Mouse (Mus musculus): ENCODE measurements around the gene Gm20388. TPM values are rescaled to one million over a fixed set of nuclear protein-coding genes. Genes with fewer than 3 reads are reported as not detected.

Gene Gm20388
- total RNA-seq, 2 experiments from 2014 or later, result 2.2 to 7.6 TPM

- H3K27ac ChIP-seq, result no peak overlapping the region
- TF ChIP-seq CTCF (conservative IDR thresholded peaks at IDR 0.05), result no peak
- no peak overlapping the region for H3K4me3 ChIP-seq
- DNase-seq (ENCODE audit: low spot score in 2 of 2), result no peak
These were observed 2849.5 kb downstream of the Gm20388 start for GRCm38 (mm10) chr8:122760116-122760515.

- Histone ChIP-seq H3K4me3 (no peak overlapping the region), H3K27ac (no peak overlapping the region)
- TF ChIP-seq CTCF (conservative IDR thresholded peaks at IDR 0.05), result no peak
- DNase-seq (ENCODE audit: low spot score in 2 of 2), result no peak
These were observed 2850.5 kb downstream of the Gm20388 start for GRCm38 (mm10) chr8:122761109-122761508.

- no peak for DNase-seq (ENCODE audit: low spot score in 2 of 2)
- Histone ChIP-seq H3K27ac (no peak overlapping the region), H3K4me3 (no peak overlapping the region)
- TF ChIP-seq CTCF (conservative IDR thresholded peaks at IDR 0.05), result no peak
These were observed 2852.2 kb downstream of the Gm20388 start for GRCm38 (mm10) chr8:122762731-122763266.

- DNase-seq (ENCODE audit: low spot score in 2 of 2), result no peak
- no peak for TF ChIP-seq CTCF (conservative IDR thresholded peaks at IDR 0.05)
- Histone ChIP-seq H3K27ac (no peak overlapping the region), H3K4me3 (no peak overlapping the region)
These were observed 2852.7 kb downstream of the Gm20388 start for GRCm38 (mm10) chr8:122763267-122763738.

- no peak for DNase-seq (ENCODE audit: low spot score in 2 of 2)
- no peak overlapping the region for H3K4me3 ChIP-seq
- H3K27ac ChIP-seq, result no peak overlapping the region
- no peak for TF ChIP-seq CTCF (conservative IDR thresholded peaks at IDR 0.05)
These were observed 2854.3 kb downstream of the Gm20388 start for GRCm38 (mm10) chr8:122764790-122765474.

DNA sequence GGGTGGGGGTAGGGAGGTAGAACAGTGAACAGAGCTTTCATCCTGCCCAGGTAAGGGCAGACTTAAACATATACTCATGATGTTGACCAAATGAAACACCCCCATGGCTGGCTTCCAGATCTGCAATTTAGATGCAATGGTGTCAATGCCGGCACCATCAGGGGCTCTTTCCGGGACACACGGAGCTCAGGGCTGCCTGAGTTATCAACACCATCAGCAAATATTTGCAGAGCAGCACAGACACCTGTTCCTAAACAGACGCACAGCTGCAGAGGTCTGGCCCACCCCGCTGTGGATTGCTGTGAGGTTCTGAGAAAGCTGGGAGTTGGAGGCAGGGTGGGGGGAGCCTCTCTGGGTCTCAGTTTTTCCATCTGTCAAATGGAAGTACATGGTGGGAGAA is 2855.5 kb downstream of the Gm20388 start:
- no peak for TF ChIP-seq CTCF (conservative IDR thresholded peaks at IDR 0.05)
- Histone ChIP-seq H3K27ac (no peak overlapping the region), H3K4me3 (no peak overlapping the region)
- no peak for DNase-seq (ENCODE audit: low spot score in 2 of 2)

- no peak for TF ChIP-seq CTCF (conservative IDR thresholded peaks at IDR 0.05)
- DNase-seq (ENCODE audit: low spot score in 2 of 2), result no peak
- Histone ChIP-seq H3K4me3 (no peak overlapping the region), H3K27ac (no peak overlapping the region)
These were observed 2856.1 kb downstream of the Gm20388 start for GRCm38 (mm10) chr8:122766647-122767200.

GRCm38 (mm10) chr8:122767229-122767628 is 2856.6 kb downstream of the Gm20388 start:
- TF ChIP-seq CTCF (conservative IDR thresholded peaks at IDR 0.05), result no peak
- no peak overlapping the region for H3K4me3 ChIP-seq
- no peak overlapping the region for H3K27ac ChIP-seq
- no peak for DNase-seq (ENCODE audit: low spot score in 2 of 2)

DNA sequence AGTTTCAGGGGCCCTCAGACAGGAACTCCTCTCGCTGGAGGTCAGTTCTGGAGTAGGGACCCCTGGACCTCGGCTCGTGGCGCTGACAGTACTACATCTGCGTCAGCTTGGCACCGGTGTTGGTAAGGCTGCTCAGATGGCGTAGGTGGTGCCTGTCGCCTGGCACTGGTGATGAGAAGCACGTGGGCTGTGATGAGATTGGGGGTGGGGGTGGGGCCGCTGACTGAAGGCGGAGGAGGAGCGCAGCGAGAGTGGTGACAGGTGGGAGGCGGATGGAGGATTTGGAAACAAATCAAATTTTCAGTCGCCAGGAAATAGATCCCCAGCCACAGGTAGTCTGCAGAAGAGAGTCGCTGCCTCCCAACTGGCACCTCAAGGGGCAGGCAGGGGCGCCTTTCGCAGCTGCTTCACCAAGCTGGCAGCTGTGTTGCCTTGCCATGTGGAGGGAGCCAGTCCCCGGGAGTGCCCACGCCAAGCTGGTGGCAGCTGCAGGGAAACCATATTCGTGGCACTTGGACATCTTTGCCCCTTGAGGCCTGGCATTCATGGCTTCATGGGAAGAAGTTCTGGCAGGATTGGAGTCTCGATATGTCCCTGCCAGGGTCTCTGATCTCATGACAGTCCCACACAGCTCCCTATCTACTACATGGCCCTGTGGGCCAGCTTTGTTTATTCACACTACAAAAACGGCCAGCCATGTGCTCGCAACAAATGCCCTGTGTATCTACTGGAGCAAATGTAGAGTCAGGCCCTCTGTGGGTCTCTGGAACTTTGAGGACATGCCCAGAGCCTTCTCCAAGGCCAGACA is 2858.8 kb downstream of the Gm20388 start:
- no peak for TF ChIP-seq CTCF (conservative IDR thresholded peaks at IDR 0.05)
- DNase-seq (ENCODE audit: low spot score in 2 of 2), result peak; percentile 56 to 61
- Histone ChIP-seq H3K4me3 (0 out of 2 replicates have a peak overlapping the region, but pooled peaks have one; percentile 6), H3K27ac (peak overlapping the region; percentile 65; the same call in 1 of the 2 replicates)

DNA sequence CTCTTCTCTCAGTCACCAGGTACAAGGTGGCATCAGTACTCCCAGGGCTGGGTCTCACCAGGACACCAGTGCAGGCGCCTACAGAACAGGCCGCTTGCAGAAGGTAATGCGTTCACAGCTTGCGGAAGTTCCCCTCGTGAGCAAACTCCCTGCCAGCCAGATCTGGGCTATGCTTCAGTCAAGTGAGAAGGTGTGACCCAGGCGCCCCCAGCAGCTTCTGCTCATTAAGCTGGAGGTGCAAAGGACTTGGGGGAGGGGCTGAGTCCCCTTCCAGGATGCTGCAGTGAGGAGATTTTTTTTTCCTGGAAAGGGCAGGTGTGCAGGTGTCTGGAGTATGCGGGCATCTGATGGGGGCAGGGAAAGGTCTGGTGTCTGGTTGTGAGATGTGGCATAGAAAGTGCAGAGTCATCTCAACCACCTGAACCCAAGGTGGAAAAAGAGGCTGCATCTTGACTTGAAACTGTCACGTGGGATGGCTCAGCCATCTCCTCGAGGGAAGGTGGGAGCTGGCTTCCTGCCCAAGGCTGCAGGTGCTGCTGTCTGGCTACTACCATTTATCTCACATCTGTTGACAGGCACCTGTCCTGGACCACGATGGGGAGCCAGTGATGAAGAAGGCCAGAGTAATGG is 2861.9 kb downstream of the Gm20388 start:
- no peak overlapping the region for H3K27ac ChIP-seq
- no peak overlapping the region for H3K4me3 ChIP-seq
- no peak for TF ChIP-seq CTCF (conservative IDR thresholded peaks at IDR 0.05)
- DNase-seq (ENCODE audit: low spot score in 2 of 2), result no peak

GRCm38 (mm10) chr8:122775285-122776155 is 2864.9 kb downstream of the Gm20388 start, which contains the start of gene Acsf3:
Gene Acsf3, plus strand, starts transcription at chr8:122775486.
- peak; percentile 59 to 63 for DNase-seq (ENCODE audit: low spot score in 2 of 2)
- no peak for TF ChIP-seq CTCF (conservative IDR thresholded peaks at IDR 0.05)
- Histone ChIP-seq H3K27ac (peak within 1 kb of the TSS; percentile 88), H3K4me3 (peak within 1 kb of the TSS; percentile 83)

GRCm38 (mm10) chr8:122777701-122778100 is 2867.1 kb downstream of the Gm20388 start:
- Histone ChIP-seq H3K27ac (no peak overlapping the region), H3K4me3 (no peak overlapping the region)
- peak in 1 of 2 experiments; percentile 23 for DNase-seq (ENCODE audit: low spot score in 2 of 2)
- no peak for TF ChIP-seq CTCF (conservative IDR thresholded peaks at IDR 0.05)
